Mouse (Mus musculus): Measurements from ENCODE around the gene Cnot2.

Gene Cnot2

GRCm38 (mm10) chr10:116480988-116481387, 100.3 kb downstream of the Cnot2 start:
- DNase-seq (ENCODE audit: low spot score in 2 of 2), result no peak

GRCm38 (mm10) chr10:116476559-116476958, 104.8 kb downstream of the Cnot2 start:
- no peak for DNase-seq (ENCODE audit: low spot score in 2 of 2)

DNA sequence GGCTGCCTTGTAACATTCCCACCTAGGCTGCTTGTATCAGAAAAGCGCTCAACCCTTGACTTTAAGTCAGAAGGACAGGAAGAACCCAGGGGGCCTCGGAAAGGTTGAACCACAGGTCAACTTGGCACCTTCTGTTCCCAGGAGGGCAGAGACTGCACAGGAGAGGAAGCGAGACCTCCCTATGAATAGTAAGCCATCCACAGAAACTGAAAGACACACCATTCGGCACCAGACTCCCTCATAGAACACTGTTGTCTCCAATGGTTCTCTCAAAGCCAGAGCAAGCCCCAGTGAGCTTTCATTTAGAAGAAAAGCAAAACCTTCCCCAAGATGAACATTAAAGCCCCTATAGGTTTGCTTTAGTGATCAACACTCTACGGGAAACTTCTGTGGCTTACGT, 105.6 kb downstream of the Cnot2 start:
- no peak for DNase-seq (ENCODE audit: low spot score in 2 of 2)

- peak in 1 of 2 experiments; percentile 46 for DNase-seq (ENCODE audit: low spot score in 2 of 2)
Measured at GRCm38 (mm10) chr10:116473759-116474549, 107.4 kb downstream of the Cnot2 start, which contains the start of gene Kcnmb4. Gene Kcnmb4 (minus strand): TSS chr10:116473878.

DNA sequence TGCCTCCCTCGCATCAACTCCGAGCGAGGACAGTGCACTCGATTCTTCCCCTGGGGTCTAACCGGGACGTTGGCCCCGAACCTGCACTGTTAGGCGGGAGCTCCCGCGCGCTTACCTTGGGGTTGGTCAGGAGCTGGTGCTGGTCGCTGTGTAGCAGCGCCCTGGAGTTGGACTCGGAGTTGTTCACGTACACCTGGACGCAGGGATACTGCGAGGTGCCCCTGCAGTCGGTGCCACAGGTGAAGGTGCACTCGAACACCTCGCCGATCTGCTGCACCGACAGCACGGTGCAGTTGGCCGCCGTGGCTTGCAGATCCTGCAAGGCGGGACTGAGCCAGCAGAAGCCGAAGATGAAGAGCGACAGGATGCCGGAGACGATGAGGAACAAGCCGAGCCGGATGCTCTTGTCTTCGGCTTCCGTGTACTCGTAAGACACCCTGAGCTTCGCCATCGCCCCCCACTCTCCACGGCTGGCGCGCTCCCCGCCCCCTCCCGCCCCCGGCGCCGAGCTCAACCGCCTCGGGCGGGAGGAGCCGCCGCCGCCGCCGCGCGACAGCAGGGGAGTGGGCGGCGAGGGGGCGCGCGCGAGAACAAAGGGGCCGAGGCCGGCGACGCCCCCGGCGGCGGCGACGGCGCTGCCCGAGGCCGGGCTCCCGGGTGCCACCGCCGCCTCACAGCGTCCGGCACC, 108.1 kb downstream of the Cnot2 start:
- peak in 1 of 2 experiments; percentile 43 for DNase-seq (ENCODE audit: low spot score in 2 of 2)

- DNase-seq (ENCODE audit: low spot score in 2 of 2), result no peak
Measured at GRCm38 (mm10) chr10:116472579-116472978, 108.7 kb downstream of the Cnot2 start.

GRCm38 (mm10) chr10:116470306-116470925, 110.9 kb downstream of the Cnot2 start:
- DNase-seq (ENCODE audit: low spot score in 2 of 2), result no peak

- no peak for DNase-seq (ENCODE audit: low spot score in 2 of 2)
Measured at GRCm38 (mm10) chr10:116468094-116468493, 113.2 kb downstream of the Cnot2 start.

GRCm38 (mm10) chr10:116463753-116464345, 117.5 kb downstream of the Cnot2 start:
- DNase-seq (ENCODE audit: low spot score in 2 of 2), result no peak

GRCm38 (mm10) chr10:116461443-116461842, 119.9 kb downstream of the Cnot2 start:
- no peak for DNase-seq (ENCODE audit: low spot score in 2 of 2)

- DNase-seq (ENCODE audit: low spot score in 2 of 2), result no peak
Measured at GRCm38 (mm10) chr10:116458786-116459185, 122.5 kb downstream of the Cnot2 start.

DNA sequence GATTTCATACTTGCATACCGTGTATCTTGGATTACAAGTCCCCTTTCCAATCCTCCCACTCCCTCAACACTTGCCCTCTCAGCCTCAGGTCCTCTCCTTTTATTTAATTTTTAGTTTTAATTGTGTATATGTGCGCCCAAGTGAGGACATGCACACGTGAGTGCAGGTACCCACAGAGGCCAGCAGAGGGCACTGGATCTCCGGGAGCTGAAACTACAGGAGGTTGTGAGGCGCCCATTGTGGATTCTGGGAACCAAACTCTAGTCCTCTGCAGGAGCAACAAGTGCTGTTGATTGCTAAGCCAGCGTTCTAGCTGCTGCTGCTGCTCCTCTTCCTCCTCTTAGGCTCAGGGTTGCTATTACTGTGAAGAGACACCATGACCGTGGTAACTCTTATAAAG, 128.5 kb downstream of the Cnot2 start:
- no peak for DNase-seq (ENCODE audit: low spot score in 2 of 2)

- no peak for DNase-seq (ENCODE audit: low spot score in 2 of 2)
Measured at GRCm38 (mm10) chr10:116450621-116451020, 130.7 kb downstream of the Cnot2 start.

GRCm38 (mm10) chr10:116448166-116448565, 133.1 kb downstream of the Cnot2 start:
- DNase-seq (ENCODE audit: low spot score in 2 of 2), result no peak

DNA sequence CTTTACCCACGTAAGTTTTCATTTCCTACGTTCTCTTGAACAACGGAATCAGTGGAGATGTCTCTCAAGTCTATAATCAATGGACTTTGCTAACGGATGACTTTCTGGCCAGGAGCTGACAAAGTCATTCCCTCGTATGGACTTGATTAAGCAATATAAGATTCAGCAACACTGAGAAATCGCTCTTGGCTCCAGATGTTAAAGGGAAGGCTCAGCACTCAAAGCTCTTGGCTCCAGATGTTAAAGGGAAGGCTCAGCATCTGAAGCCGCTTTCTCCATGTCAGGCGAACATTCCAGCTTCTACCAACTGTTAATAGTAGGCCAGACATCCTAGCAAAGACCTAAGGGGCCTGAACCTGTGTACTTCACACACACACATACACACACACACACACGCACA, 134.1 kb downstream of the Cnot2 start:
- no peak for DNase-seq (ENCODE audit: low spot score in 2 of 2)

GRCm38 (mm10) chr10:116446040-116446439, 135.3 kb downstream of the Cnot2 start:
- no peak for DNase-seq (ENCODE audit: low spot score in 2 of 2)

GRCm38 (mm10) chr10:116444826-116445225, 136.5 kb downstream of the Cnot2 start:
- no peak for DNase-seq (ENCODE audit: low spot score in 2 of 2)

DNA sequence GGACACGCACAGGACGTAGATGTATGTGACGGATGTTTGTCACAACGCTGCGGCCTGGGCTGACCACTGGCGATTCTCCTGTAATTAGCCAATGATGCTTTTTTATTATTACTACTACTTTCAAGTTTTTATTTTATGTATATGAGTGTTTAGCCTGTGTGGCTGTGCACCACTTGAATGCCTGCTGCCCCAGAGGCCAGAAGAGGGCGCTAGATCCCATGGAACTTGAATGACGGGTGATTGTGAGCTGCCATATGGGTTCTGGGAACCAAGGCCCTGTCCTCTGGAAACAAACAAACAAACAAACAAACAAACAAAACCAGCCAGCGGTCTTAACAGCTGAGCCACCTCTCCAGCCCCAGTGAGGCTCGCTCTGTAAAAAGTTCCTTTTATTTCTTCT, 136.9 kb downstream of the Cnot2 start:
- no peak for DNase-seq (ENCODE audit: low spot score in 2 of 2)

DNA sequence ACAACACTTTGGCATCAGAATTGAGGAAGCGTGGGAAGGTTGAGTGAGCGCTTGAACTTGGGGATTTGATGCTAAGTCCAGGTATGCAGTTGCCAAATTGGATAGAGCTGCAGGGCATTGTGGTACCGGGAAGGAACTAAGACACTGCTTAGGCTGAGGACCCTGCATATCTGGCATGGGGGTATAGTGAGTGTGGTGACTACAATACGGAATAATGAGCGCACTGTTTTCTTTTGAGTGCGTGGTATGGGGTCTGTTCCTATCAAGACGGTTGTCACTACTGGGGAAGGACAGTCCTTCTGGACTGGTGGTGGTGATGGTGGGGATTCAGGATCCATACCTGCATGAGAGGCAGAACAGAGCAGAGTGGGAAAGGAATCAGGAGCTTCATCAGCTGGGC, 140.4 kb downstream of the Cnot2 start:
- DNase-seq (ENCODE audit: low spot score in 2 of 2), result no peak

DNA sequence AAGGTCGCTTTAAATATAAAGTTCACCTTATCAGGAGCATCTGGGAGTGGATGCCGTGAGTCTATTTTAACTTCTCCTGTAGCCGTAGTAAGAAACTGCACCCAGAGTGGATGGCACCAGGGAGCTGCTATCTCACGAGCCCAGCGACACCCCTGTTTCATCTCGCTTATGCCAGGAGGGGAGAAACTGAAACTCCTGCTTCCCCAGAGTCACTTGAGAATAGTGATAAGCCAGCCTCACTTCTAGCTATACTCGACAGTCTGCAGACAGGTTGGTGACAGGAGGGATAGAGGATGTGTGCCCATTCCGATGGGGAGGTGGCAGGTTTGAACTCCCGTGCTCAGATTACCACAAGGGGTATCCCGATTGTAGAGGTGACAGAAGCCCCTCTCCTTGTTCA, 141.2 kb downstream of the Cnot2 start:
- DNase-seq (ENCODE audit: low spot score in 2 of 2), result no peak

- DNase-seq (ENCODE audit: low spot score in 2 of 2), result no peak
Measured at GRCm38 (mm10) chr10:116435455-116435854, 145.9 kb downstream of the Cnot2 start.
